Comparison of ENCODE assay signal across 11 mouse cellular contexts in genomic region chr9:48895819-48896536, GRCm38 (mm10). TPM values are rescaled to one million over a fixed set of nuclear protein-coding genes. Genes with fewer than 3 reads are reported as not detected.
DNase-seq lines count a peak whose midpoint lies in the region; ATAC-seq lines count a peak whose summit lies in the region.
"Had no signal": no experiment of that assay in that cellular context is flagged by ENCODE, and none has a peak within 500 bp of the region (broad histone marks: within the 10 kb centered on the region; RNA-seq: fewer than 3 reads in every experiment).

No protein-coding gene starts in this region.

- peaks cover 14% of the 10 kb centered on the region for H3K4me1 ChIP-seq in forebrain, embryonic 14.5 days (ENCODE audit: control insufficient read depth, insufficient read depth, low read length)
- peaks cover 29% of the 10 kb centered on the region for H3K4me1 ChIP-seq in midbrain, embryonic 12.5 days
- H3K4me1 ChIP-seq: liver, embryonic 13.5 days had no signal

- no peaks in the 10 kb centered on the region for H3K27me3 ChIP-seq in forebrain, embryonic 14.5 days (replicated peaks; ENCODE audit: control insufficient read depth, insufficient read depth, low read length)
- peaks cover 45% of the 10 kb centered on the region for H3K27me3 ChIP-seq in midbrain, embryonic 12.5 days

- peak overlapping the region; percentile 46; the same call in 1 of the 2 replicates for H3K9ac ChIP-seq in forebrain, embryonic 14.5 days (ENCODE audit: low read length)
- H3K9ac ChIP-seq in midbrain, embryonic 12.5 days (replicated peaks) = peak overlapping the region; percentile 47
- H3K9ac ChIP-seq: liver, embryonic 13.5 days had no signal

- H3K4me3 ChIP-seq in forebrain, embryonic 14.5 days (ENCODE audit: low read depth, low read length) = peak overlapping the region; percentile 16; the same call in 1 of the 2 replicates
- H3K4me3 ChIP-seq in midbrain, embryonic 12.5 days = peak overlapping the region; percentile 27
- H3K4me3 ChIP-seq: liver, embryonic 13.5 days had no signal

- WGBS in forebrain, embryonic 14.5 days = 1% methylated on average over 18 of the region's 18 CpGs
- WGBS in midbrain, embryonic 12.5 days = 3% methylated on average over 18 of the region's 18 CpGs

- DNase-seq in ES-CJ7 (ENCODE audit: low read depth, low spot score) = peak; percentile 66
- DNase-seq in embryo, embryonic 10 days (ENCODE audit: low spot score) = peak; percentile 70
- DNase-seq in forebrain, embryonic 14.5 days (ENCODE audit: low spot score) = peak; percentile 90
- no peak for DNase-seq in kidney, postnatal 4 days
- no peak for DNase-seq in urinary bladder, adult 2 months (ENCODE audit: low spot score)
- DNase-seq in ovary, postnatal 14 days (ENCODE audit: low spot score) = no peak
- DNase-seq in Muller cell, postnatal 12 days (ENCODE audit: inconsistent ontology term) = no peak
- DNase-seq: kidney, adult 9 months; liver, embryonic 13.5 days; thymus, postnatal 4 days had no signal

- no peaks in the 10 kb centered on the region for H3K36me3 ChIP-seq in forebrain, embryonic 14.5 days (ENCODE audit: control insufficient read depth, insufficient read depth, low read length)
- no peaks in the 10 kb centered on the region for H3K36me3 ChIP-seq in midbrain, embryonic 12.5 days
- H3K36me3 ChIP-seq: liver, embryonic 13.5 days had no signal

- H3K27ac ChIP-seq in forebrain, embryonic 14.5 days (ENCODE audit: low read depth, low read length) = peak overlapping the region; percentile 82
- peak overlapping the region; percentile 84 for H3K27ac ChIP-seq in midbrain, embryonic 12.5 days (replicated peaks)
- H3K27ac ChIP-seq: liver, embryonic 13.5 days had no signal

- ATAC-seq in forebrain, embryonic 14.5 days = peak; percentile 84
- ATAC-seq in midbrain, embryonic 12.5 days (ENCODE audit: low FRiP score, low read depth) = peak; percentile 91

- peak overlapping the region; percentile 53 for H3K4me2 ChIP-seq in forebrain, embryonic 14.5 days (ENCODE audit: low read length)
- H3K4me2 ChIP-seq in midbrain, embryonic 12.5 days (replicated peaks) = peak overlapping the region; percentile 55
- H3K4me2 ChIP-seq: liver, embryonic 13.5 days had no signal

- H3K9me3 ChIP-seq in forebrain, embryonic 14.5 days (replicated peaks; ENCODE audit: control insufficient read depth, low read length) = no peaks in the 10 kb centered on the region
- no peaks in the 10 kb centered on the region for H3K9me3 ChIP-seq in midbrain, embryonic 12.5 days
- H3K9me3 ChIP-seq: liver, embryonic 13.5 days had no signal

RNA-seq across cellular contexts. Expression of gene Htr3a, which starts 14.9 kb away (rescaled TPM):
- 4.2 and 4.8 TPM in 2 replicates for polyA plus RNA-seq in forebrain, embryonic 14.5 days (2014; fragmentation: Nextera tagmentation; extraction: Ambion mirVana)
- 0.22 and 0.48 TPM in 2 replicates for polyA plus RNA-seq in midbrain, embryonic 12.5 days (2016; fragmentation: Nextera tagmentation; extraction: Ambion mirVana)
- polyA plus RNA-seq in urinary bladder, adult 2 months (2012; rRNA removed) = 1.1 and 1.7 TPM in 2 replicates

RNA-seq across cellular contexts. Expression of gene Zbtb16, which starts 60.0 kb away (rescaled TPM):
- polyA plus RNA-seq in forebrain, embryonic 14.5 days (2014; fragmentation: Nextera tagmentation; extraction: Ambion mirVana) = 2.3 and 3.7 TPM in 2 replicates
- polyA plus RNA-seq in midbrain, embryonic 12.5 days (2016; fragmentation: Nextera tagmentation; extraction: Ambion mirVana) = 11.3 and 12.2 TPM in 2 replicates
- polyA plus RNA-seq in urinary bladder, adult 2 months (2012; rRNA removed) = 7.4 and 21.3 TPM in 2 replicates

Comparison
In these comparisons a context has a peak if more than half of its experiments do, and no peak if none do; other contexts are left out.
1. DNase-seq: peak in ES-CJ7 (single experiment), embryo, embryonic 10 days (single experiment) and forebrain, embryonic 14.5 days (single experiment); none in kidney, postnatal 4 days (0 of 2), urinary bladder, adult 2 months (single experiment), ovary, postnatal 14 days (single experiment) and Muller cell, postnatal 12 days (single experiment).